Mouse (Mus musculus) midbrain, embryonic 15.5 days (tissue): ENCODE data around the gene Olfr316. TPM values are rescaled to one million over a fixed set of nuclear protein-coding genes. Genes with fewer than 3 reads are reported as not detected.

Experiments
- polyA plus RNA-seq: library from polyadenylated mRNA; unstranded; fragments of >200 nt; fragmentation: Nextera tagmentation; extraction: Ambion mirVana; gene quantifications from 2 replicates; pipeline ENCODE4 v1.2.1, GENCODE M21; 2015

Olfr316 gene
- polyA plus RNA-seq, 1 experiment from 2014 or later: not detected

Other genes starting within 250 kb of the Olfr316 start
- gene Olfr330, start 217.9 kb upstream of the Olfr316 start, polyA plus RNA-seq: not detected in 2 replicates
- gene Olfr329-ps, start 206.3 kb upstream of the Olfr316 start, polyA plus RNA-seq: not detected in 2 replicates
- gene Olfr328, start 197.1 kb upstream of the Olfr316 start, polyA plus RNA-seq: 0.06 and 0.12 TPM in 2 replicates
- gene Olfr224, start 182.2 kb upstream of the Olfr316 start, polyA plus RNA-seq: not detected in 2 replicates
- not detected in 2 replicates for gene Olfr325, start 175.0 kb upstream of the Olfr316 start, polyA plus RNA-seq
- gene Olfr324, start 157.6 kb upstream of the Olfr316 start, polyA plus RNA-seq: not detected in 2 replicates
- gene 2210407C18Rik, start 136.7 kb upstream of the Olfr316 start, polyA plus RNA-seq: not detected in 2 replicates
- gene Olfr323, start 122.2 kb upstream of the Olfr316 start, polyA plus RNA-seq: not detected in 2 replicates
- gene Trim58, start 112.3 kb upstream of the Olfr316 start, polyA plus RNA-seq: 0.10 and 0.13 TPM in 2 replicates
- gene Olfr322, start 94.0 kb upstream of the Olfr316 start, polyA plus RNA-seq: 0.11 TPM in 1 of 2 replicates, not detected in the other
- gene Olfr320, start 71.6 kb upstream of the Olfr316 start, polyA plus RNA-seq: not detected in 2 replicates
- gene Olfr319, start 53.6 kb upstream of the Olfr316 start, polyA plus RNA-seq: not detected in 2 replicates
- not detected in 2 replicates for gene Olfr318, start 28.7 kb upstream of the Olfr316 start, polyA plus RNA-seq
- gene Olfr317, start 13.5 kb upstream of the Olfr316 start, polyA plus RNA-seq: 0.08 and 0.44 TPM in 2 replicates
- not detected in 2 replicates for gene Olfr315, start 20.5 kb downstream of the Olfr316 start, polyA plus RNA-seq
- gene Olfr314, start 30.2 kb downstream of the Olfr316 start, polyA plus RNA-seq: not detected in 2 replicates
- 12.2 and 13.4 TPM in 2 replicates for gene Fam183b, start 49.2 kb downstream of the Olfr316 start, polyA plus RNA-seq
- not detected in 2 replicates for gene Olfr313, start 62.3 kb downstream of the Olfr316 start, polyA plus RNA-seq
- 0.04 TPM in 1 of 2 replicates, not detected in the other for gene Olfr312, start 76.5 kb downstream of the Olfr316 start, polyA plus RNA-seq
- not detected in 2 replicates for gene Olfr311, start 86.5 kb downstream of the Olfr316 start, polyA plus RNA-seq
- 24.7 and 25.4 TPM in 2 replicates for gene Gm12258, start 94.4 kb downstream of the Olfr316 start, polyA plus RNA-seq
- gene 2810021J22Rik, start 114.5 kb downstream of the Olfr316 start, polyA plus RNA-seq: 14.1 and 14.2 TPM in 2 replicates
- 7.1 TPM in 2 replicates for gene Zfp39, start 151.5 kb downstream of the Olfr316 start, polyA plus RNA-seq
- not detected in 2 replicates for gene Btnl10, start 165.2 kb downstream of the Olfr316 start, polyA plus RNA-seq
- 626 and 662 TPM in 2 replicates for gene Rnf187, start 186.2 kb downstream of the Olfr316 start, polyA plus RNA-seq
- 311 and 338 TPM in 2 replicates for gene Hist3h2ba, start 196.2 kb downstream of the Olfr316 start, polyA plus RNA-seq
- gene Hist3h2a, start 202.0 kb downstream of the Olfr316 start, polyA plus RNA-seq: 119 and 121 TPM in 2 replicates
- gene Trim17, start 202.0 kb downstream of the Olfr316 start, polyA plus RNA-seq: 1.5 and 2.0 TPM in 2 replicates
- gene Trim11, start 225.4 kb downstream of the Olfr316 start, polyA plus RNA-seq: 22.1 and 24.1 TPM in 2 replicates